Mouse (Mus musculus): ENCODE results near the gene Fam129b. TPM values are rescaled to one million over a fixed set of nuclear protein-coding genes. Genes with fewer than 3 reads are reported as not detected.

The Fam129b gene
- total RNA-seq, 2 experiments from 2014 or later = 8.1 to 12.4 TPM

- DNase-seq = no peak
Measured at GRCm38 (mm10) chr2:32924306-32924844, 48.5 kb downstream of the Fam129b start.

GRCm38 (mm10) chr2:32926330-32927075 is 50.6 kb downstream of the Fam129b start:
- no peak for DNase-seq

DNA sequence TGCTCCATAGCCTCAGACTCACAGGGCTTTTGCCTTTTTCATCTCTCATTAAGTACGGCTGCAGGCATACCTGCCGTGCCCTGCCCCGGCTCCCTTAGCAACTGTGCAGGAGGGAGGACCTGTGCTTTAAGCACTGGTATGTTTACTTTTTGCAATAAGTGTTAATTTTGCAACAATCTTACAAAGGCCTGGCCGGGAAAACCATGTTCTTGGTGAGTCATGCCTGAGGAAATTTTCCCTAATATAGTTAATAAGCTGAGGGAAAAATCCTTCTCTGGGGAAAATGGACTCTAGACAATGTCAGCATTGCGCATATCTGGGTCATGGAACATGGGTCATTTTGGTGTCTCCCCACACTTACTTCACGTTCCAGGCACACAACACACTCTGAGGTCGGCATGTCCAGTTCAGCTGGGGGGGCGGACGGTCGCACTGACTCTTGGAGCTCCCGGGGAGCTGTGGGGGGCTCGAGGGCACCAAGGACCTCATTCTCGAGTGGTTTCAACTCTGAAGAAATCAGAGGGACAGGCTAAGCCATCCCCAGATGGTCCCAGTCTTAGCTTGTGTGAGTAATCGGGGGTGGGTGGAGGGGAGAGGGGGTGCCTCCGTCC is 51.8 kb downstream of the Fam129b start:
- no peak for DNase-seq

DNA sequence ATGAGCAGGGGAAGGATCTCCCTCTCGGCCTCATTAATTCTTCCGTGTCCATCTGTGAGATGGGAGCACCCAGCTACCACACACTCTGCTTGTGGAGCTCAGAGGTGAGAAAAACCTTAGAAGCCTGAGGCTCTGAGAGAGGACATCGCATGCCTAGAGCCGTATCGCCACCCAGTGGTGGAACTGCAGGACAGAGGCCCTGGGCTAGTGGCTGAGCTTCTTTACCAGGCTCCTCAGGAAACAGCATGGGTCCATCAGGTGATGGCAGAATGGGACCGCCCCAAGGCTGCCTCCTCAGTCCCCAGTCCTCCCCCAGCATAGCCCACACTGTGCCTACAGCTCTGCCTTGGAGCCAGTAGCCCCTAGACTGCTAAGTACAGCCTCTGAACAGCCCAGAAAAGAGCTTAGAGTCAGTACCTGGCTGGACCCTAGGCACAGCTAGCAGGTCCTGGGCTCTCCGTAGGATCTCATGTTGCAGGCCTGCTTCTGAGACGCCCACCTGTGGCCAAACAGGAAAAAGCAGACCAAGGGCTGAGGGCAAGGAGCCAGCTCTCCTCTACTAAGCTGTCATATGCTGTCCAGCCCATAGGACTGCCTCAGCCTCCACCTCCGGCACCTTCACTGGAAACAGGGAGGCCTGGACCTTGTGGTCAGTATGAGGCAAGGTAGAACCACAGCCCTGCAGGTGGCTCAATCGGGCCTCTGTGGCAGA is 52.5 kb downstream of the Fam129b start:
- peak; percentile 71 for DNase-seq

DNA sequence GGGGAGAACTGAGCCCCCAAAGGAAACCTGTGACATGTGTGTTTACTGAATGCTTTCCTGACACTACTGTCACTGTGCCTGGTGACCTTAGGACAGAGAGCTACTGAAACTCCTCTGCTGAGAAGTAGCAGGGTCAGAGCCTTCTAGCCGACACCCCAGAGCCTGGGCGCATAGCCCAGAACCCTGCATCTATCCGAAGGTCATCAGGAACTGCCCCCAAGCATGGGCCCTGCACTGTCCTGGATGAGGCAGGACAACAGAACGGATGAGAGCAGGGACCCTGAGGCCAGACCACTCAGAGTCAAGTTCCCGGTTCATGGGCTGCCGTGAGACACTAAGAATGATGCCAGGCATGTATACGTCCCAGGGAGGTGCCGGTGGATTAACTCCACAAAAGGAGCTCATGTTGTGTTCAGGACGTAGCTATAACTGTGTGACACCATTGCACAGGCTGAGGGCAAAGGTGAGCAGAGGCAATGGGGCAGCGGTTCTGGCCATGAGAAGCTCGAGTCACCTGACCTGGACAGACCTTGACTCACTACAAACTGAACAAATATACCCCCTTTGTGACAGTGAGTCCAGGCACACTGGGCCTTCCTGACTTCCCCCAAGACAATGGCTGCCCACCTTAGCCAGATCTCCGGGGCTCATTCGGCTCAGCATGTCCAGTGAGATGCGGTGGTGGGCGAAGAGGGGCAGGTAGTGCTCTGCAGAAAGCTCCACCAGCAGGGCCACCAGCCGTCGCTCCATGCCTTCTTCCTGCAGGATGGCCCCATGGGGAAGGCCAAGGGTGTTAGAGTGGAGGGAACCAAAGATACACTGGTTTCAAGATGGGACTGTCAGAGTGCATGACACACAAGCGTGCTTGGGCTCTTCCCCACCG is 53.3 kb downstream of the Fam129b start:
- DNase-seq = no peak

DNA sequence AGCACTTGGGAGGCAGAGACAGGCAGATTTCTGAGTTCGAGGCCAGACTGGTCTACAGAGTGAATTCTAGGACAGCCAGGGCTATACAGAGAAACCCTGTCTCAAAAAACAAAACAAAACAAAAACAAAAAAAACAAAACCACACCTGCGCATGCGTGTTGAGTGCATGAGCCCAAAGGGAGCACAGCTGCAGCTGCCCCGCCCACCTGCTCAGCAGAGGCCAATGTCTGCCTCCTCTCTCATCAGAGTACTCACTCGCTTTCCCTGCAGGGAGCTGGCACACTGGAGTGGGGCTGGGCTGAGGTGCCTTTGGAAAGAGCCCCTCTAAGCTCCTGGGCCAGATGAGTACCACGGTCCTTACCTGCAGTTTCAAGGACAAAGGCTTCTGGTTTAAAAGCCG is 55.8 kb downstream of the Fam129b start:
- no peak for DNase-seq

GRCm38 (mm10) chr2:32938741-32939140 is 62.8 kb downstream of the Fam129b start:
- DNase-seq = no peak

- DNase-seq = no peak
Measured at GRCm38 (mm10) chr2:32939418-32939817, 63.5 kb downstream of the Fam129b start.

DNA sequence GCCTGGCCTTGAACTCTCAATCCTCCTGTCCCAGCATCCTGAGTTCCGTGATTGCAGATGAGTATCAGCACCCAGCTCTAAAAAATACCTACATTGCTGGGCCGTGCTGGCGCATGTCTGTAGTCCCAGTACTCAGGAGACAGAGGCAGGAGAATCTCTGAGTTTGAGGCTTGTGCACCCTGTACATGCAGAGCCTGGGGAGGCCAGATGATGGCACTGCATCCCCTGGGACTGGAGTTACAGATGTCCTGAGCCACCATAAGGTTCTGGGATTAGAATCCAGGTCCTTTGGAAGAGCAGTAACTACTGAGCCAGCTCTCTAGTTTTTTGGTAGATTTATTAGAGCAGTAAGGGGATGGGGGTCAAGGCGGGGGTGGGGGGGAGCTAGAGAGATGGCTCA is 64.6 kb downstream of the Fam129b start:
- no peak for DNase-seq

DNA sequence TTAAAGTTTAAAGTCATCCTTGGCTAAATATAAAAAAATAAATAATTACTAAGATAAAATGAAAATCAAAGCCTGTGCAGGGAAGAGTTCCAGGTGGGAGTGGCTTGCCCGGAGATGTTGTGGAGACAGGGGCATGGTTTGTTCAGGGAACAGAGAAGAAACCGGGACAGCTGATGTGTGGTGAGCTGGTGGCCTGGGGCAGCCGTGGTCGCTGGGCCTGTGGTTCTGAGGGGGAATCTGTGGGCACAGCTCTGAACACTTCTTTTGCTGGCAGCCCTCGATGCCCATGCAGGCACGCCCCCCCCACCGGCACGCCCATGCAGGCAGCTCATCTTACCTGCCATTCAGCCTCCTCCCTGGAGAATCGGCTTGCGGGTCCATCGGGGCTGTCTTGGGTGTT is 71.5 kb downstream of the Fam129b start:
- DNase-seq = no peak

- no peak for DNase-seq
Measured at GRCm38 (mm10) chr2:32954581-32954980, 78.7 kb downstream of the Fam129b start.

DNA sequence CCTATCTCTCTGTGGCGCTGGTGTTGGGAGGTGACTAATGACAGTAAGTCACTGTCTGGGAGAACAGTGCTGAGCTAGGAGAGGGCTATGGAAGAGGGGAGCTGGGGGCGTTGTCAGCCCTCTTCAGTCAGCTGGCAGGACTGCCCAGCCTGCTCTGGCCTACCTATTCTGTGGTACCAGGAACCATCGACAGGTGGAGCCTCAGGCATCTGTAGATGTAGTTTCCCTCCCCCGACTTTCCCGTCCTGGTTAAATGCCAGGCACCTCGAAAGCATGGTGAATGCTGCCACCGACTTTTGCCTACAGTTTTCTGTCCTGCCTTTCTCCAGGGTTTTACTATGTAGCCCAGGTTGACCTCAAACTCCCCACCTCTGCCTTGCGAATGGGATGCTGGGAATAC is 81.4 kb downstream of the Fam129b start:
- DNase-seq = no peak

DNA sequence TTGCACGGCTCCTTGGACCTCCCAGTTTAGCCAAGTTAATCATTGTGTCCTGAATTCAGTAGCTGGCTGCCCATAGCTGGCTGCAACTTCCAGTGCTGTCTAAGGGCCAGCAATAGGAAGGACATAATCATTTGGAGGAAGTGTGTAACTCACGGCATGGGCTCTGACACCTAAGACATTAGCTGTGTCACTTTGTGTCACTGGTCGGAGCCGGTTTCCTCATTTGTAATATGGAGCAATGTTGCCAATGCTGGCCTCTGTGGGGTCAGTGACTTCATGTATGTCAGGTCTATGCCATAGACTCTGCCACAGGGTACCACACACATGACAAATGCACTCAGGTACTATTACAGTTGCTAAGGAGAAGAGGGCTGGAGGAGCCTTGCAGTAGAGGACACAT is 84.4 kb downstream of the Fam129b start:
- DNase-seq = no peak

- peak; percentile 94 for DNase-seq
Measured at GRCm38 (mm10) chr2:32961192-32961995, 85.5 kb downstream of the Fam129b start, which contains the start of the genes Rpl12 and Lrsam1. TSS of gene Rpl12 (plus strand) at chr2:32961559. TSS of gene Lrsam1 (minus strand) at chr2:32961614.

DNA sequence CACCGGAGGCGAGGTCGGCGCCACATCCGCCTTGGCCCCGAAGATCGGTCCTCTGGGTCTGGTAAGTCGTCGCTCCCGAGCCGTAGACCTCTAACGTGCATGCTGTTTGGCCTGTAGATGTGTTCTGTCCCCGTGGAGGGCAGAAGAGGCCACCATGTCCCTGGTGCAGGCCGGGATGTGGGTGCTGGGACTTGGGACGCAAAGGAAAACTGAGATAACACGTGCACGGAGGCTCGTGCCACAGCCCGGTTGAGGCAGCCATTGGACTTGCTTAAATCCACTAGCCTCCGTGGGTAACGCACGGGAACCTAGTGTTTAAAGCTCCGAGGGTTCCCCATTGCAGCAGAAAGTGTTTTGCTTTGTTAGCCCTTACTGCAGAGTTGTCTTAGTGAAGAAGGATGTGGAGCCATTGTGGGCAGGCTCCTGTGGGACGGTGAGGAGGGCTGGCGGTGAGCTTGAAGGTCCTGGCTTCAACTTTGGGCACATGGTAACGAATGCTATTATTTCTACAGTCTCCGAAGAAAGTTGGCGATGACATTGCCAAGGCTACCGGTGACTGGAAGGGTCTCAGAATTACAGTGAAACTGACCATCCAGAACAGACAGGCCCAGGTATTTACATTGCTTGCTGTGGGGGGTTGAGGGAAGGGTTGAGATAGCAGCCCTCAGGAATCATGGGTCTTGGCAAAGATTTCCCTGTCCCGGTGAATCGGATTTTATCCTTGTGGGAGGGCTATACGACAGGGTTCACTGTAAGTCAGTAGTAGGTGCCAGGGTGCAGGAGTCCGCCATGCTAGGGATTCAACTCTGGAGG is 86.4 kb downstream of the Fam129b start:
- no peak for DNase-seq

- no peak for DNase-seq
Measured at GRCm38 (mm10) chr2:32962875-32963220, 86.9 kb downstream of the Fam129b start.

GRCm38 (mm10) chr2:32963544-32963943 is 87.6 kb downstream of the Fam129b start:
- no peak for DNase-seq

DNA sequence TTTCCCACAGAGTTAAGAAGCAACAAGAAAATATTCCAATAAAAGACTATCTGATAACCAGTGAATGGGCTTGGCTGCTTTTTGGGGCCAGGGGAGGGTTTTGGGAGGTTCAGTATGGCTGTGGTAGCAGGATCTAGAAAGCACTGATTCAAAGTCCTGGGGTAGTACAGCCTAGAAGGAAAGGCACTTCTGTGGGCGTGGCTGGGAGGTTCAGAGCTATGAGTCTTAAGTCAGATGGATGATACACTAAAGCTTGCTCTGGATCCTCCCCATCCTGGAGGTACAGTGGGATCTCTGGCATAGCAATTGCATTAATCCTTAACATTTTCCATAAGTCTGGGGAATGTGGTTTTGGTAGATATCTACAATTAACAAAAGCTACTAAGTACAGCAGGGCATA is 88.1 kb downstream of the Fam129b start:
- DNase-seq = no peak

GRCm38 (mm10) chr2:32964659-32965457 is 88.9 kb downstream of the Fam129b start:
- no peak for DNase-seq
